Mouse (Mus musculus): ENCODE measurements around the gene Rai14.
A peak's percentile ranks its signal among the peaks of the same experiment; 100 is the strongest.

Rai14 gene

GRCm38 (mm10) chr15:10689304-10689703, 25.1 kb downstream of the Rai14 start:
- DNase-seq (ENCODE audit: low spot score) = no peak

- DNase-seq (ENCODE audit: low spot score) = no peak
These were observed 25.7 kb downstream of the Rai14 start for GRCm38 (mm10) chr15:10688686-10689085.

GRCm38 (mm10) chr15:10687365-10687764, 27.1 kb downstream of the Rai14 start:
- no peak for DNase-seq (ENCODE audit: low spot score)

GRCm38 (mm10) chr15:10685692-10686430, 28.6 kb downstream of the Rai14 start:
- DNase-seq (ENCODE audit: low spot score) = no peak

- DNase-seq (ENCODE audit: low spot score) = no peak
These were observed 30.7 kb downstream of the Rai14 start for GRCm38 (mm10) chr15:10683687-10684203.

- no peak for DNase-seq (ENCODE audit: low spot score)
These were observed 33.9 kb downstream of the Rai14 start for GRCm38 (mm10) chr15:10680514-10680913.

GRCm38 (mm10) chr15:10679571-10679970, 34.9 kb downstream of the Rai14 start:
- peak; percentile 44 for DNase-seq (ENCODE audit: low spot score)

- no peak for DNase-seq (ENCODE audit: low spot score)
These were observed 38.6 kb downstream of the Rai14 start for GRCm38 (mm10) chr15:10675801-10676200.

GRCm38 (mm10) chr15:10672880-10673279, 41.5 kb downstream of the Rai14 start:
- no peak for DNase-seq (ENCODE audit: low spot score)

- peak; percentile 45 for DNase-seq (ENCODE audit: low spot score)
These were observed 42.6 kb downstream of the Rai14 start for GRCm38 (mm10) chr15:10671868-10672267.

- DNase-seq (ENCODE audit: low spot score) = no peak
These were observed 44.3 kb downstream of the Rai14 start for GRCm38 (mm10) chr15:10670107-10670506.

- peak; percentile 19 for DNase-seq (ENCODE audit: low spot score)
These were observed 46.1 kb downstream of the Rai14 start for GRCm38 (mm10) chr15:10668120-10668900.

- DNase-seq (ENCODE audit: low spot score) = no peak
These were observed 48.6 kb downstream of the Rai14 start for GRCm38 (mm10) chr15:10665816-10666215.

- no peak for DNase-seq (ENCODE audit: low spot score)
These were observed 49.9 kb downstream of the Rai14 start for GRCm38 (mm10) chr15:10664529-10664898.

- no peak for DNase-seq (ENCODE audit: low spot score)
These were observed 50.5 kb downstream of the Rai14 start for GRCm38 (mm10) chr15:10663793-10664528.

GRCm38 (mm10) chr15:10661961-10662606, 52.3 kb downstream of the Rai14 start:
- no peak for DNase-seq (ENCODE audit: low spot score)

- no peak for DNase-seq (ENCODE audit: low spot score)
These were observed 55.6 kb downstream of the Rai14 start for GRCm38 (mm10) chr15:10658803-10659202.

GRCm38 (mm10) chr15:10656146-10656545, 58.3 kb downstream of the Rai14 start:
- no peak for DNase-seq (ENCODE audit: low spot score)

- no peak for DNase-seq (ENCODE audit: low spot score)
These were observed 59.1 kb downstream of the Rai14 start for GRCm38 (mm10) chr15:10655151-10655905.

GRCm38 (mm10) chr15:10654696-10655095, 59.7 kb downstream of the Rai14 start:
- DNase-seq (ENCODE audit: low spot score) = no peak

GRCm38 (mm10) chr15:10652931-10653475, 61.4 kb downstream of the Rai14 start:
- DNase-seq (ENCODE audit: low spot score) = no peak

Measured in urinary bladder, postnatal 14 days (tissue).